Mouse (Mus musculus) CH12.LX (cell line): ENCODE measurements at regions not wholly inside any gene's neighbourhood (a gene's known extent, or its start where the extent isn't known, plus 50 kb on each side); places are given as distances from the start of the nearest gene placed in this dataset.
A peak's percentile ranks its signal among the peaks of the same experiment; 100 is the strongest.

Experiments used
- CHD1 ChIP-seq: IDR thresholded peaks from 2 replicates; pipeline ENCODE4 v1.6.1; 2012; ENCODE audit warnings: low read depth, low read length, improper control_type of control experiment, inconsistent platforms
- CTCF ChIP-seq, 2 experiments: IDR thresholded peaks in 1 of 2; conservative IDR thresholded peaks in 1 of 2; 2 replicates each; pipeline ENCODE4 v1.5.1; 2011 to 2012; ENCODE audit warnings: low read depth in 2 of 2, low read length in 2 of 2, improper control_type of control experiment in 1 of 2, inconsistent platforms in 1 of 2, mild to moderate bottlenecking in 1 of 2, moderate library complexity in 1 of 2
- IRF4 ChIP-seq: IDR thresholded peaks from 2 replicates; pipeline ENCODE4 v1.6.1; 2014; ENCODE audit warnings: low read depth, mild to moderate bottlenecking, inconsistent platforms, low read length, improper control_type of control experiment
- MAFK ChIP-seq: IDR thresholded peaks from 2 replicates; pipeline ENCODE4 v1.6.1; 2011; ENCODE audit warnings: low read length, improper control_type of control experiment; ENCODE audit not compliant: insufficient replicate concordance
- MAX ChIP-seq: IDR thresholded peaks from 2 replicates; pipeline ENCODE4 v1.6.1; 2011; ENCODE audit warnings: low read length, improper control_type of control experiment
- MEF2A ChIP-seq: IDR thresholded peaks from 2 replicates; pipeline ENCODE4 v1.6.1; 2014; ENCODE audit warnings: low read depth, mild to moderate bottlenecking, inconsistent platforms, low read length, improper control_type of control experiment, borderline replicate concordance
- MXI1 ChIP-seq: IDR thresholded peaks from 2 replicates; pipeline ENCODE4 v1.6.1; 2011; ENCODE audit warnings: mild to moderate bottlenecking, low read depth, low read length, improper control_type of control experiment
- PAX5 ChIP-seq: IDR thresholded peaks from 2 replicates; pipeline ENCODE4 v1.6.1; 2012; ENCODE audit warnings: low read length, inconsistent platforms, mixed read lengths
- POLR2A ChIP-seq: IDR thresholded peaks from 2 replicates; pipeline ENCODE4 v1.6.1; 2011; ENCODE audit warnings: low read depth, mild to moderate bottlenecking, improper control_type of control experiment, low read length
- POLR2AphosphoS2 ChIP-seq: IDR thresholded peaks from 2 replicates; pipeline ENCODE4 v1.6.1; 2011; ENCODE audit warnings: low read depth, low read length, improper control_type of control experiment
- SIN3A ChIP-seq: IDR thresholded peaks from 2 replicates; pipeline ENCODE4 v1.6.1; 2012; ENCODE audit warnings: low read length, improper control_type of control experiment, inconsistent platforms
- TCF12 ChIP-seq: IDR thresholded peaks from 2 replicates; pipeline ENCODE4 v1.6.1; 2014; ENCODE audit warnings: low read depth, mild to moderate bottlenecking, inconsistent platforms, low read length, improper control_type of control experiment

DNA sequence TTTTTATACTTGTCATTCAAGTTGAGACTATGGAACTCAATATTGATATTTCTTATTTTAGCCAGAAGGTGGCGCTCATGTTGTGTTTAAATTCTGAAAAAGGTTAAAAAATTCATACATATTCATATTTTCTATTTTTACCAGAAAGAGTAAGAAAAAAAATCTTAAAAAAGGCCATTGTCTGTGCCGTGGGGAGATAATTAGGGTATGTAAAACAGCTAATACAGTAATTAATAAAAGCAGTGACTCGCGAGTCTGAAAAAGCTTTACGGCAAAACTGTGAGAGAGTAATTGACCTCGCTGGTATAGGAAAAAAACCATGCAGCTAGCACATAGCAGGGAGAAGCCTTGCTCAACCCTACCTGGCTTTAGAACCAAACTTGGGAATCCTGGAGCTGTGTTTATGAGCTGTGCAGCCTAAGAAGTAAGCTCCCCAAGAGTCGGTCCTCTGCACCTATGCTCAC is 140.1 kb downstream of the 4933412E24Rik start:
- no peak for TF ChIP-seq POLR2AphosphoS2
- no peak for TF ChIP-seq POLR2A
- TF ChIP-seq PAX5: no peak
- TF ChIP-seq TCF12: no peak
- no peak for TF ChIP-seq IRF4
- TF ChIP-seq CTCF (conservative IDR thresholded peaks at IDR 0.05 in 1 of 2, IDR thresholded peaks at IDR 0.05 in 1 of 2; ENCODE audit: low read depth in 2 of 2, low read length in 2 of 2): peak in 1 of 2 experiments; percentile 66; a peak in 2 of 4 replicates
- TF ChIP-seq MXI1: no peak
- no peak for TF ChIP-seq MAFK
- no peak for TF ChIP-seq SIN3A
- no peak for TF ChIP-seq CHD1
- no peak for TF ChIP-seq MEF2A
- TF ChIP-seq MAX: no peak
